Mouse (Mus musculus) layer of hippocampus, adult 18-20 months (tissue): Measurements from ENCODE around the gene Acaa1b. TPM values are rescaled to one million over a fixed set of nuclear protein-coding genes. Genes with fewer than 3 reads are reported as not detected.
A peak's percentile ranks its signal among the peaks of the same experiment; 100 is the strongest.

Experiments
- DNase-seq, 2 experiments: peaks; one replicate each; pipeline ENCODE4 v3.0.0; 2022; ENCODE audit warnings: low spot score in 2 of 2
- total RNA-seq, 2 experiments: library from RNA; stranded (reverse); gene quantifications; 2 replicates each; pipeline ENCODE4 v1.2.3; 2021

The Acaa1b gene
- total RNA-seq, 2 experiments from 2014 or later: 1.1 TPM

DNA sequence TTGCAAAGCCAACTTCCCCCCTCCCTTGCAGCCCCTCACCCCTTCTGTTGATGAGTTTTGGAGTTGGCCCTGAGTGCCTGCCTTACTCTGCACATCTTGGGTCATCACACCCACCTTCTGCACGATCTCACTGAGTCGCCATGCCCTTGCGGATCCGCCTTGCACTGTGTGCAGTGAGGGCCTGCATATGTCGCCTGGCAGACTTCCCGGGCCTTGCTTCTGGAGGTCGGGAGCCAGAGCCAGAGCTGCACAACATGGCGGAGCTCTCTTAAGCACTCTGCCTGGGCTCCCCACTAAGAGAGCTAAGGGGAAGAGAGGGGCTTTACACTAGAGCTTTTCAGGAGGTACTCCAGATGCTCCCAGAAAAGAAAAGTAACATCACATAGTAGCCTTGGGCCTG, 12.2 kb downstream of the Acaa1b start:
- DNase-seq: no peak

DNA sequence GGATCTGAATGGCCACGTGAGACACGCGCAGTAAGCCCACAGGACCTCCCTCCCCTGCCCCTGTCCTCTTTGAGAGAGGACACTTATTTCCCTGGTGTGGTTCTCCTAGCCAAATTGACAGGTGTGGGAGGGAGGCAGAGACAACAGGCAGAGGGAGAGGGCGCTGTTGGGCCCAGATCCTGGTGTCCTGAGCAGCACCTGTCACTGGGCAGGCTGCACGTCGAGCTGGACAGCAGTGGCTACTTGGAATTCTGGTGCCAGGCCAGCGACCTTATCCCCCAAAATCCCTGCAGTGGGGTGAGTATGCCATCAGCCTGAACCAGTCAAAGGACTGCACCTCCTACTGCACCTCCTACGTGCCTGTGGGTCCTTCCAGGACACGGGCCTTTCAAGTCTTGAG, 13.5 kb downstream of the Acaa1b start:
- DNase-seq: no peak

GRCm38 (mm10) chr9:119142066-119142465, 14.8 kb downstream of the Acaa1b start:
- DNase-seq: no peak

DNA sequence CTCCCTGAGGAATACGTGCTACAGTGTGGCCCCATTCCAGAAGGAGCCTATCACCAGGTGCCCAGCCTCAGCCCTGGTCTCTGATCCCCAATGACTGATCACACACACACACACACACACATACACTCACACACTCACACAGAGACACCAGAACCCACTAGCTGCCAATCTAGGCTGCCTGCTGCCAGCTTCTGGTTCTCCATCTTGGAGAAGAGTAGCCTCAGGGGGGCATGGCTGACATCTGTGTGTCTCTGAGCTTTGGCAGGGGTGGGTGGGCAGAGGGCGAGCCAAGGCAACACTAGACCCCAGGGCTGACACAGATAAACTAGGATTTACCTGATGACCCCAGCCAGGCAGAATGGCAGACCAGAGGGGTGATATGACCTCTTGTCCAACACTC, 18.1 kb downstream of the Acaa1b start:
- DNase-seq: no peak

DNA sequence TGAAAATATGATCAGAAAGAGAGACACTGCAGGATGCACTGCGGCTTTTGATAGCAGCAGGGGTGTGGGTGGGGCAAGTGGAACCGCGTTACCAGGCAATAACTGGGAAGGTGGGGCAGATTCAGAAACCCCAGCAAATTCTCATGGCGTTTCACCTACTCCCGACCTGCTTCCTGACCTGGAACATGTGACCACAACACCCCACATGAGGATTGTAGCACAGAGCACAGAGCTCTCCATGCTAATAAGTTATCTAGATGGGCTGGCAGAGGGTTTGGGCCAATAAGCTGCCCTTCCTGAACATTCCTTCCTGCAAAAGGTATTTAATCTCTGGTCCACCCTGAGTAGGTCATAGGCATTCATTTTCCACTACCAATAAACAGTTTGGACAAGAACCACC, 26.2 kb downstream of the Acaa1b start:
- DNase-seq: peak in 1 of 2 experiments; percentile 10

DNA sequence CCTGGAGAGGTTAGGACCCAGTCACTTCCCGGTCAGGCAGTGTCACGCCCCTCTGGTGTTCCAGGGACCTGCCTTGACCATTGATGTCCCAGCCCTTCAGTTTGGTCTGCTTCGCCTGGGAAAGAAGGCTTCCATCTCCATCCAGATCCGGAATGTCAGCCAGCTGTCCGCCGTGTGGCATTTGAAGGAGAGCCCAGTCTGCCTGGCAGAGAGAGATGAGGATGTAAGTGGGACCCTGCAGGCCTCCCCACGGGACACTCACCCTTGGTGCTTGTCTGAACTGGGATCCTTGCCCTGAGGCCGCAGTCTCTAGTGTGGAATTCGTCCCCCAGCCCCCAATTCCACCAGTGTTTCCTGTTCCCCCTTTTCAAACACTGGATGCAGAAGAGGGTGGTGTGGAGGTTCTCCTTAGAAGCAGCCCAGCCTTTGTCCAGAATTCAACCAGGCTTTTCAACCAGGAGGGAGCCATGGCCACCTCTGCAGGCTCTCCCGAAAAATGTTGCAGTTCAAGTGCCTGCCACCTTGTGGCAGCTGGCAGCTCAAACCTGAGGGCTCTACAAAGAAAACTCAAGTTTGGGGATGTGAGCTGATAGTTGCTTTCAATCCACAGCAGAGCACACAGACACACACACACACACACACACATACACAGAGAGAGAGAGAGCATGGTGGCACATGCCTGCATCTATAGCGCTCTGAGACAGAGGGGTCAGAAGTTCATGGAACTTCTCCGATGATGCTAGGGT, 28.3 kb downstream of the Acaa1b start:
- DNase-seq: no peak

- DNase-seq: no peak
Observed at GRCm38 (mm10) chr9:119122596-119123369, 34.1 kb downstream of the Acaa1b start.

DNA sequence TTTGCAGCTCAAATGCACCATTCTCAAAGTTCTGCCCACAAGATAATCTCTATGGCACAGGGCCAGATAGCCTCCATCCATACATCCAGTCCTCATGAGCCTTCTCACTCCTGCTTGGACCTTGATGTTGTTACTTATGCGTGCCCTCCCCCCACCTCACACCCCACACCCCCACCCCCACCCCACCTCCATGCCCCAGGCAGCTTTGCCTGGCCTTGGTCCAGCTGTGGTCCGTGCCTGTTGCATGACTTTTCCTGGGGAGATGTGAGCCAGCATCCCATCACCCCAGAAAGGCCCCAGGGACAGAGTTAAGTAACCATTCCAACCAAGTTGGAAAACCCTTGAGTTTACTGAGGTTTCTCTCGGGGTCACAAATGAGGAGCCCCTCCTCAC, 36.7 kb downstream of the Acaa1b start:
- no peak for DNase-seq

GRCm38 (mm10) chr9:119119409-119120167, 37.3 kb downstream of the Acaa1b start:
- DNase-seq: no peak

- no peak for DNase-seq
Observed at GRCm38 (mm10) chr9:119114911-119115310, 42.0 kb downstream of the Acaa1b start.

DNA sequence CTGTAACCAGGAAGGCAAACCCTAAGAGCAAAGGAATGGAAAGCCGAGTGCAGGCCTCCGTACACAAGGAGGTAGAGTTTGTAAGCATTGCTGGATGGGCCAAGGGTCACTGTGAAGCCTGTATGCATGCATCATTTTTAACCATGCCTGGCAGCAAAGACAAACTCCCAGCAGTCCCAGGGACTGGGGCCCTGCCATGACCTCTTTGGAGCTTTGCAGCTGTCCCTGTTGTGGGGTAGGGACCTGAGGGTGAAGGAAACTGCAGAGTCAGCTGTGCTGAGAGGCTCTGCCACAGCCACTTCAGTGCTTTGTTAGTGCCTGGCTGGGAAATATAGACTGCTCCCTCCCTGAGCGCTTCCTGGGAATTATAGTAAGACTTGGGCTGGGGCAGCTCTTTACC, 46.3 kb downstream of the Acaa1b start:
- DNase-seq: no peak

DNA sequence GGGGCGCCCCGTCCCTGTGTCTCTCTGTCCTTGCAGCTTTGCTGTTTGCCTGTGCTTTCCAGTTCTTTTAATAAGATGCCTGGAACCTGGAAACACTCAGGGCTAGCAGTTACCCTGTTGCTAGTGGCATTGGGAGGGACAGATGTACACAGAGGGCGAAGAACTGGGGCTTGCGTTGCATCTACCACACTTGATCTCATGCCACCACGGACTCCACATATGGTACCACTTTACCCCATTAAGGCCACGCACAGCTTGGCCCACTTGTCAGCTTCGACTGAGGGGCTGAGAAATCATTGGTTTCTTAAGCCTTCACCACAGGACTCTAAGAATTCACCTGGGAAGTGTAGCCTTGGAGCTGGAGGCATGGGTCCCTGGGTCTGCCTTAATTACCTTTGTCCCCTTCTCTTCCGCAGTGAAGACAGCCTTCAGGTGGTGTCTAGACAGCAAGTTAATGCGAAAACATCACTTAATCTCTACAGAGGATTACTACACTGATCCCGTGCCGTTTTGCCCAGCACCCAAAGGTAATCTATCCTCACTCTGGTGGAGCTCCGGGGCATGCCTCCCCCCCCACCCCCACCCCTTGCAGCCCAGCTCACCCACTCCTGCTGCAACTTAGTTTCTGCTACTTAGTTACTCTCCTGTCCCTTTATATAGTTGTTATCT, 47.1 kb downstream of the Acaa1b start:
- no peak for DNase-seq

DNA sequence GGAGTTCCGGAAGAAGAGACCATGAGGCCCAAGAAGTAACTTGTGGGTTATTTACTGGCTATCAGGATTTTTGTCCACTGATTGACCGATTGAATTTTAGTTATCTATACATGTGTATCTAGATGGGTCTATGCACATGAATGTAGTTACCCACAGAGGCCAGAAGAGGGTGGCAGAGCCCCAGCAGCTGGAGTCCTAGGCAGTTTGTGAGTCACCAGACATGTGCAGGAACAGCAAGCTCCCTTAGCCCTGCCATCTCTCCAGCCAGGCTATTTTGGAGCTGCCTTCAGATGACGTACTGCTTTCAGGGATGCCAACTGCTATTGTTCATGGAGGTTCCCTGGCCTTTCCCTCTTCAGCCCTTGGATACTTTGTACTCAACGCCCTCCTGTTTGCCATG, 49.3 kb downstream of the Acaa1b start:
- DNase-seq: peak in 1 of 2 experiments; percentile 59

DNA sequence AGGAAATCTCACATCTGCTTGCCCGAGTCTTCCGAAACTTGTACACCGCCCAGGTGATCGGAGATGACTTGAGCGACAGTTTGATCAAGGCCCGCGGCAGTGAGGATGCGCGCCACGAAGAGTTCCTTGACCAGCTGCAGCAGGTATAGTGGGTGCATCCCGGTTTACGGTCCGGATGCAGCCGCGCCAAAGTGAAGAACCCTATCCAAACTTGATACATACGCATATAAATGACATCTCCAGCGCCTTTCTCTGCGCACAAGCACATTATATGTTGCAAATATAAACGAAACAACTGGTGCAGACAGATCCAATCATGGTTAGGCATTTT, 54.1 kb downstream of the Acaa1b start:
- DNase-seq: no peak

DNA sequence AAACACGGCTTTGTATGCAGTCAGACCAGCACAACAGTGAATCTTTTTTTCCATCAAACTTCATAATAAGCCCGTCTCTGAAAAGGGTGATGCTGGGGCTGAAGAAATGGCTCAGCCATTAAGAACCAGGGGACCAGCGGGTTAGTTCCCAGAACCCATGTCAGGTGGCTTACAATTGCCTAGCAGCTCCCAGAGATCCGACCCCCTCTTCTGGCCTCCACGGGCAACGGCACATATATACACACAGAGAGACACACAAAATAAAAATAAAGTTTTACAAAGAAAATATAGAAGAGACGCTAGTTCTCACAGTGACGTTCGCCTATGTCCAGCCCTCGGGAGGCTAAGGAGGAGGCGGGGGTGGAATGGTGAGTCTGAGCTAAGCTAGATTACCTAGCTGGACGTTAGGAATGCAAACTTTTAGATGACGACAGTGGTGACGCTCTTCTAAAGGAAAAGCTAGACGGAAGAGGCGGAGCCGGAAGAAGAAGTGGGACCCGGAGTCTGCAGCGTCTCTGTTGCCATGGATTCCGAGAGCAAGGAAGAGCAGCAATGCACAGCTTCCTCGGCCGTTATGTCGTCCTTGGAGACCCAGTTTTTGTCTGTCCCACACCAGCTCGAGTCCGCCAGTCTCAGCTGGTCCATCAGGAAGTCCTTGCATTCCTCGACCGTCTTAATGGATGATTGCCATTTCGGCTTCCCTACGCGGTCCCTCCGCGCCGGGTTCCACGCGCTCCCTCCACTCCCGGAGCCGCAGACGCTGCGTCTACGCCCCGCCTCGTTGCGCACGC, 54.7 kb downstream of the Acaa1b start, which contains the start of gene Dlec1:
Gene Dlec1, plus strand, starts transcription at position 487 of the 791 bp plus-strand sequence.
- peak; percentile 76 to 84 for DNase-seq

- DNase-seq: peak; percentile 73 to 87
Observed at GRCm38 (mm10) chr9:119100177-119100898, 56.6 kb downstream of the Acaa1b start.
